Mouse (Mus musculus) cerebral cortex, adult 2 months (tissue): ENCODE measurements around the gene Gpr173.

Experiments used
- WGBS: fragments of 180-500 bp; shearing (Covaris S2); methylation state at CpG from one replicate; pipeline ENCODE4 v1.1.7; 2018; 5-methylcytosine and 5-hydroxymethylcytosine counted together

Gene Gpr173

DNA sequence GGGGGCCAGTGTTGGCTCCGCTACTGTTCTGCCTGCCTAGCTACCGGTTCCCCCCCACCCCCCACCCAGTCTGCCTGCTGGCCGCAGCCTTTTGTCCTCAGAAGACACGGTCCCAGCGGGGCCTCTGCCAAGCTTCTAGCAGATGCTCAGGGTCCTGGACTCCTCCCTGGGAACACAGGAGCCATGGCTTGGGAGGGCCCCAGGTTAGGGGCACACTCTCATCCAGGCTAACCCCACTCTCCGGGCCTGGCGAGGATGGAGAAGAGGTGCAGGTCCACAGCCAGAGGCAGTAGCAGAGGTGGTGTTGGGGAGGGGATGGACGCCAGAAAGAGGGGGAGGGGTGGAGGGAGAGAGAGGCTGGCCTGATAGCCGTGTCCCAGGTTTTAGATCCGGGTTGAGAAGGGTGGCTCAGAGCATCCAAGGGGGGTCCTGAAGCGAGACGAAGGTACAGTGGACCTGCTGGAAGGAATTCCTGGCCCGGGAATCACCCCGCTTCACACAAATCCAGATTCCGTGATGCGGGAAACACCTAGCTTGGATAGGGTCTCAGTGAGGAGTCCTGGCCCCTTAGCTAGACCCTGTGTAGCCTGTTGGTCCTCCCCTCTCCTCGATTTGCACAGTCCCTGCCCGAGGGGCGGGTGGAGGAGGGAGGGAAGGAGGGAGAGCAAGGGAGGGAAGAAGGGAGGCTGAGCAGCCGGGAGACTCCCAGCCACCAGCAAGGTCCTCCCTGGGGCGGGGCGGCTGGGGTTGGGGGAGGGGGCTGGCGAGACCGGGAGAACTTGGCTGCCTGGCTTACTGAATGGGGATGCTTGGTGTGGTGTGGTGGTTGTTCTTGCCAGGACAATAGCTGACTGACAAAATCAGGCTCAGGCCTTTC lies at the start of gene Gpr173:
Gpr173 (minus strand) TSS at position 308 of the 877 bp plus-strand sequence.
- 5% methylated on average over 23 of the region's 24 CpGs for WGBS

DNA sequence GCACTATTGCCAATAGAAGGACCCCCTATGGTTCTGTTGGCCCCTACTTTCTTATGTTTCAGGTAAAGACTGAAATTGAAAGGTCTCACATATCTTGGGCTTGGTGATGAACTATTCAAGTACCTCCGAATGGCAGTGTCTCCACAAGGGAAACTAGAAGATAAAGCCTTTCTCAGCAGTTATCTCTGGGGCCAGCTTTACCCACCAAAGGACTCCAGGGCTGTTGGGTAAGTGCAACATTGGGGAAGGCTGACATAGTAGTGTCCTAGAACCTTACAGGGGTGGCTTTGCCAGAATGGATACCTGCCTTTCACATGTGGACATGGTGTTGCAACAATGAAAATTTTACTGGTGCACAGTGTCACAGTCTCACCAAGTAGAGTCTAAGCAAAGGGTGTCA lies 34.7 kb upstream of the Gpr173 start:
- WGBS: 90% methylated on average over 1 of the region's 1 CpGs

DNA sequence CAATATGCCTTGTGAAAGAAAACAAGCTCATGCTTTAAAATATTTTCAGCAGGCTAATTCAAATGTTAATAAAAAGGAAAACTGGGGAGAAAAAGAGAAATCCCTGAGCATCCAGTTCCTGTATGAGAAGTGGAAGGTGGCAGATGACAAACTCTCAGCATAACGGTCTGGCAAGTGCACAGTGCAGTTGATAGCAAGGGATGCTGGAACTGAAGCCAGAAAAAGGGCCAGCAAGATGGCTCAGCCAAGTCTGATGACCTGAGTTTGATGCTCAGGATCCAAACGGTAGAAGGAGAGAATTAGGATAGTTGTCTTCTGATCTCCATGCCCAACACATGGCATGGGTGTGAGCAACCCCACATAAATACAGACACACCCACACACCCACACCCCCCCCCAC lies 31.6 kb upstream of the Gpr173 start:
- 34% methylated on average over 2 of the region's 2 CpGs for WGBS

DNA sequence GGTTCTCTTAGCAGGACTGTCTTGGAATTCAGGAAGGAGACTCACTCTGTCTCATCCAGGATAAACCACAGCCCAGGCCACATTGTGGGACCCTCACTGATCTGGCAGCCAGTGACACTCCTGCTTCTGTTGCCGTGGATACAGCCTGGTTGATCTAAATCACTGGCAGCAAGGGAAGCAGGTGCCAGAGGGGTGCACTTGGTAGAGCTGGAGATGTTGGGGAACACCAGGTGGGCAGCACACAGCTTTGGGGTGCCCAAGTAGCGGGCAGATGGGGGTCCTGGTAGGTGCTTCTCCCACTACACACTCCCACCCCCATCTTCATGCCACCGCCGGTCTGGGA lies 479 bp downstream of the Gpr173 start:
- WGBS: 0% methylated on average over 4 of the region's 4 CpGs

DNA sequence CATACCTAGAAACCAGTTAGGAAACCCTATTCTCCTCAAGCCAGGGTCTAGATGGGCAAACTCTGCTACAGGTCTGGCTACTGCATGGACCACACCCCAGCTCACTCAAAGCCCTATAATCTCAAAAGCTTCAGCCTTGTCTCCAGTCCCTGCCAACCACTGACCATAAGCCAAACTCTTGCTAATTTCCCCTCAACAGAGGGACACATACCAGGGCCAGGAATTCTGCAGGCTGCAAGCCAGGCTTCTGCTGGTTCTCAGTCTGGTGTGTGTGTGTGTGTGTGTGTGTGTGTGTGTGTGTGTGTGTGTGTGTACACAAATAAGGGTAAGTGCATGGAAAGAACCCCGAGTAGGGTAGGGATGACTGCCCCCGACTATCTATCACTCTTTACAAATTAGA lies 2.1 kb downstream of the Gpr173 start:
- WGBS: 42% methylated on average over 2 of the region's 2 CpGs

DNA sequence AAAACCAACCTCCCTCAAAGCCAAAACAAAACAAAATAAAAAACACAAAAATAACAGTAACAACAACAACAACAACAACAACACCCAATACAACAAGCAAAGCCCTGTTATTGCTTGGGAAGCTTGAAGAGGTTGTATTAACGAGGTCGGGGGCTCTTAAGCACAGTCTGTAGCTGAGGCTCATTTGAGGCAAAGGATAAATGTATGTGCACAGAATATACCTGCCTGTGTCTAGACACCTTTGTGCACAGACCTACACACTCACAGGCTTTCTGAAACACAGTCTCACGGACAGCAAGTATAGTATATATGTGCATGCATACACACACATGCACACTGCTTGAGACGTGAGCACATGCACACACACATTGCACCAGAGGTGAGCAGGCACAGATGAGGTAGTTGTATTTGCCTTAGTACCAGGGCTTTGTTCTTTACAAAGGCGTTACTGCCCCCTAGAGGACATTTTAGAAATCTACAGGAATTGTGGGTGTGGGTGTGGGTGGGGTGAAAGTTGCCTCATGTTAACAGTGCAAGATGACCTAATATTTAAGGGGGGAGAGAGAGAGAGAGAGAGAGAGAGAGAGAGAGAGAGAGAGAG lies 15.9 kb downstream of the Gpr173 start:
- 26% methylated on average over 5 of the region's 5 CpGs for WGBS

DNA sequence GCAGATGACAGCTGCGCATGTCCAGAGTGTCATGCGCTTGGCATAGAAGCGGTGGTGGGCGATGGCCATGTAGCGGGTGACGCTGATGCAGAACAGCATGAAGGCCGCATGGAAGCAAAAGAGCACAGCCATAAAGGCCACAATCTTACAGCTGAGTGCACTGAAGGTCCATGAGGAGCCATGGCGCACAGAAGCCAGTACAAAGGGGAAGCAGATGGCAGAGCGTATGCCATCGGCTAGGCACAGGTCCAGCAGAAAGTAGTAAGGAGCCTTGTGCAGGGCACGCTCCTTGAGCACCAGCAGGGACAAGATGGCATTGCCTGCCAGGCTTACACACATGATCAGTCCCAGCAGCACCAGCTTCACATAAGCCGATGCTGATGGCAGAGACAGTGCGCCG lies 21.5 kb downstream of the Gpr173 start:
- WGBS: 93% methylated on average over 14 of the region's 14 CpGs

DNA sequence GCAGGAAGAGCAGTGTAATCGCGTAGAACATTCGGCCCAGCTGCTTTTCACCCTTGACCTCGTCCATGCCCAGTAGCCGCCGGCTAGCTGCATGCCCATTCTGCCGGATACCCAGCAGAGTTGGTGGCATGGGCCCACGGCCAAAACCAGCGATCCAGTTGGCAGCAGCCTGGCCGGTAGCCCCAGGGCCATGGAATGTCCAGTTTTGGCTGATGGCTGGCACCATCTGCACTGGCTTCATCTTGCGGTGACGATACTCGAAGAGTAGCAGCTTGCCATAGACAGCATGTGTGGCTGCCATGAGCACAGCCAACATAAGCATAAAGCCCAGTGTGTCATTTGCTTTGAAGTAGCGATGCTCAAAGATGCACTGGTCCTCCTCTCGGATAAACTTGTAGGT lies 21.9 kb downstream of the Gpr173 start:
- WGBS: 80% methylated on average over 15 of the region's 15 CpGs

DNA sequence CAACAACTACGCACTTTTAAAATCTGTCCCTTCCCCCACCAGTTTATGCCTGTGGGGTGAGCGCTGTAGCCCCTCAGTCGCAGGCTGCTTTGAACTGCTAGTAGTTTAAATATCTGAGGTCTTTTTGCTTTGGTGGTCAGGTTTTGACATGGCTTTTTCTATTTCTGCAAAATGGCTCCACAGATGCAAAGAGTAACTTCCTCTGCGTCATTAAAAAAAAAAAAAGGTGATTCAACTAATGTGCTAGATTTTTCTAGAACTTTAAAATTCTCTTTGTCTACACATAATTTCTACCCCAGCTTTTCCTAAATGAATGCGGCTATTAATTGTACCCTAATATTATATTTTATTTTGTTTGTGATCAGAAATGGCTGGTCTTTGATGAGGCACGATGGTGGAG lies 25.6 kb downstream of the Gpr173 start:
- 15% methylated on average over 6 of the region's 6 CpGs for WGBS

DNA sequence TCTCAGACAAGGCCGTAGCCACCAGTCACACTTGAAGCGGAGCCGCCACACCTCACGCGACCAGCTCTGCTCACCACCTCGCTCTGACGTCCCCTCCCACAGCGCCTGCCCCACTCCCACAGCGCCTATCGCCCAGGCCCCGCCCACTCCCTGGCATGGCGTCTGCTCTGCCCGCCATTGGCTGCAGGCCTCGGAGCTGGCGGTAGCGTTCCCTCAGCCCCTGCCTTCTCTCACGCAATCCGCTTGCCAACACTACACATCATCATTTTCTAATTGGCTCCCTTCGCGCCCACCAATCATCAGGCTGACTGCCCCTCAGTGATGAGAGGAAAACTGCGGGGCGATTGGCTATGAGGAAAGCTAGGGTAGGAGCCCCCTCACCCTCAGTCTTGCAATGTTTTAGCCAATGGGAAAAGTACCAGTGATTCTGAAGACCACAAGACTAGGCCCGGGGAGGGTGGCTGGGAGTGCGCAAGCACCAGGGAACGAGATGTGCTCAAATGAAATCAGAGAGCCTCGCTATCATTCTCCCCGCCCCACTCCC lies 26.1 kb downstream of the Gpr173 start, which contains the start of gene Tspyl2:
Tspyl2 (minus strand) TSS at position 68 of the 544 bp plus-strand sequence.
- WGBS: 2% methylated on average over 19 of the region's 27 CpGs

DNA sequence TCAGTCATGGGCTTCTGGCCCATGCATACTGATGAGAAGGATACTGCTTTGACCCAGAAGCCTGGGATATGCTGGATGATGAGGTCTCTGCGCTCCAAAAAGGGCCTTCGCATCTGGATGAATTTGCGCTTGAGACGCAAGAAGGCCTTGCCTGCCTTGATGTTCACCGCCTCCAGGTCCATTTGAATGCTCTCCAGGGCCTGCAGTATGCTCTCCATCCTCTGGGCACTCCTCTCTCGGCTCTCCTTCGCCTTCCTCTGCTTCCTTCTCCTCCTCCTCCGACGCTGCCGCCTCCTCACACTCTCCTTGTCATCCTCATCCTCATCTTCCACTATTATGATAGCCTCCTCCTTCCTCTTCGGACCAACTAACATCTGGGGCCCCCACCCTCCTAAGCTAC lies 27.0 kb downstream of the Gpr173 start:
- 12% methylated on average over 11 of the region's 11 CpGs for WGBS

DNA sequence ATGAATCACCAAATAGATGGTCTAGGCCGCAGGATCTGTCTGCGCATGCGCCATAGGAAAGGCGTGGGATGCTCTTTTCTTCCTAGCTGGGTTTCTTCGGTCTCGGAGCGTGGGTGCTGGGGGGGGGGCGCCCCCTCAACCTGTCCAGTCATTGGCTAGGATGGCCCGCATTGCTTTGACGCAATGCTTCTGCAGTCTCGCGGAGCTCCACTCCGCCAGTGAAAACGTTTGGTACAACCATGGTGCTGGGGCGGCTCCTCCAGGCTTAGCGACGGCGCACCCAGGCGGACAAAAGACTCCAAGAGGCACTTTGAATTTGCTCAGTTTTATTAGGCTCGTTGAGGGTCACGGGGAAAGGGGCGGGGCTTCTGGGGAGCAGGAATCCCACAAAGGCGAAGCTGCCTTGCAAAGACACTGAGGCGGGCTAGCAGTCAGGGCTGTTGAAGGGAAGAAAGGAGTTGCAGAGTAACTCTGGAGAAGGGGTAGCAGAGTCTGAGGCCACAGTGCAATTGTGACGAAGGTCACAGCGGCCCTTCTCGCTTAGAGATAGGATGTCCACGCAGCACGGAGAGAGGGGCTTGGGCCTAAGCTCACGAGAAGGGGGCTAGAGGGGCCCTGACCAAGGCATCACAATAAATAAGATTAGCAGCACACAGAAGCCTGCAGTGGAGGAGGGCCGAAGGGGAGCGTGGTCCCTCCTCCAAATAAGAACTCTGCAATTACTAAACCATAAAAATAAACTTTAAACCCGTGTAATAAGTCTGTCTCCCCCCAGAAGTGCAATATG lies 31.8 kb downstream of the Gpr173 start:
- 4% methylated on average over 33 of the region's 33 CpGs for WGBS

DNA sequence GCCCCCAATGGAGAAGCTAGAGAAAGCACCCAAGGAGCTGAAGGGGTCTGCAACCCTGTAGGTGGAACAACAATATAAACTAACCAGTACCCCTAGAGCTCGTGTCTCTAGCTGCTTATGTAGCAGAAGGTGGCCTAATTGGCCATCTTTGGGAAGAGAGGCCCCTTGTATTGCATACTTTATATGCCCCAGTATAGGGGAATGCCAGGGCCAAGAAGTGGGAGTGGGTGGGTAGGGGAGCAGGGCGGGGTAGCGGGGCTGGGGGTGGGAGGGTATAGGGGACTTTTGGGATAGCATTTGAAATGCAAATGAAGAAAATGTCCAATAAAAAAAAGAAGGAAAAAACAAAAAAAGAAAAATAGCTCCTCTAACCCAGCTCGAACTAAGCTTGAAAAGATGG lies 32.4 kb downstream of the Gpr173 start:
- 30% methylated on average over 4 of the region's 4 CpGs for WGBS

DNA sequence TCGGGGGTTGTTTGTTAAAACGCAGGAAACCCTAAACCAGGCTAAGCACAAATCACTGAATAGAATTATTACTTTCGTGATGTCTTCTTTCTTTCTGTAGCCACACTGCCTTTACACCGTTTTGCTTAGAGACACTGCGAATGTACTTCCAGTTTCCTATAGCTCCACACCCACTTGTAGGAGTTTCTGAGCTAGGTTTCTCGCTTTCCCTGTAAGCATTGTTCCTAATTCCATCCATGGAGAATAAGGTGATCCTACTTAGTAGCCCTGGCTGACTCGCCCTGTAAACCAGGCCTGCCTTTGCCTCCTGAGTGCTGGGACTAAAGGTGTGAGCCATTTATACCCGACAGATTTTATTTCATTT lies 40.8 kb downstream of the Gpr173 start:
- WGBS: 8% methylated on average over 8 of the region's 8 CpGs

DNA sequence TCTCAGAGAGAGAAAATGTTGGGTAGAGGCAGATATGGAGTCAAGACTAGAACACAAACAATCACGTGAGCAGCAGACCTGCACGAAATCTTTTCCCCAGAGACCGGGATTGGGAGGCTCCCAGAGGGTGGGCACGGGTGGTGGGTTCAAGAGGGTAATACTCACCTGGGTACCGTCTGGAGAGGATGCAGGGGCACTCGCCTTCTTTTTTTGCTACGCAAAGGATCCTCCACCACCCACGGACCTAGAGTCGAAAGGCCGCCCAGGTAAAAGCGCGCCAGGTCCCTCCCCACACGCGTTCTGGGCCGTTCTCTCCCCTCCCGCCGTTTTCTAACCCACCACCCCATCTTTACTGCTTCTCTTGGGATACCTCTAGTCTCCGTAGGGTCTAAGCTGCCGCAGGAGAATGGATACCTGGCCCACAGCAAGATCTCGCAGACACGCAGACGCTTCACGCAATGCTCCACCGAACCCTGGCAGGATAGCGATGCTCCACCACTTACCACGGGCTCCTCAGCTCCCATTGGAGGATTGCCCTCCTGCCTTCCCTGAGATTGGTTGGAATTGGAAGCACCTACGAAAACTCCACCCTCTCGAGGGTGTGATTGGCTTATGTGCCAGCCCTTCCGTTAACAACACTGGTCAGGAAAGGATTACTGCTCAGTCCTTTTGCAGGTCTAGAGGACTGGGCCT lies 41.4 kb downstream of the Gpr173 start, which contains the start of gene Kantr:
Kantr (minus strand) TSS at position 500 of the 693 bp plus-strand sequence.
- 2% methylated on average over 29 of the region's 29 CpGs for WGBS

DNA sequence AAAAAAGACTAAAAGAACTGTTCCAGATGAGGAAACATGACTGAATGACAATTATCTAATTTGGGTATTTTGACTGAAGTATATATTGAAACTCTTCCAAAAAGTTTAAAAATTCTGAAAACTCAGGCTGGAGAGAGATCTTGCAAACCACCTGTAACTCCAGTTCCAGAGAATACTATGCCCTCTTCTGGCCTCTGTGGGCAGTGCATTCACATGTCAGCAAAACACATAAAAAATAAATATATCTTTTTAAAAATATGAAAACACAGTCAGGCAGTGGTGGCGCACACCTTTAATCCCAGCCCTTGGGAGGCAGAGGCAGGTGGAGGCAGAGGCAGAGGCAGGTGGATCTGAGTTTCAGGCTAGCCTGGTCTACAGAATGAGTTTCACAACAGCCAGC lies 44.9 kb downstream of the Gpr173 start:
- WGBS: 100% methylated on average over 1 of the region's 1 CpGs

DNA sequence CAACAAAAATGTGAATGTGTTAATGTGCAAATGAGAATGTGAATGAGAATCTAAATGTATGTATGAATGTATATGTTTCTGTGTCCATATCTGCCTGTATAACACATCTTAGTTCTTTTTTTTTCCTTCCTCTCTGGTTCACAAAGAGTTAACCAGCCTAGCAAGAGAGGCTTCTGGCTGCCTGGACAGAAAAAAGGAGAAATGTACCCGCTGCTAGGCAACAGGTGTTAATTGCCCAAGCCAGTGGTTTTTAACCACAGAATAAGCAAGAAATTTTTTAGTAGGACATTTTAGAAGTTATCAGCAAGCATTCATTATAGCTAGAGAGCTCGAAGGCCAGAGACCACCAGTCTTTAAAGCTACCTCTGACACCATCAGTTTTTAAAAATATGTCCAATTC lies 45.7 kb downstream of the Gpr173 start:
- WGBS: 18% methylated on average over 2 of the region's 2 CpGs

DNA sequence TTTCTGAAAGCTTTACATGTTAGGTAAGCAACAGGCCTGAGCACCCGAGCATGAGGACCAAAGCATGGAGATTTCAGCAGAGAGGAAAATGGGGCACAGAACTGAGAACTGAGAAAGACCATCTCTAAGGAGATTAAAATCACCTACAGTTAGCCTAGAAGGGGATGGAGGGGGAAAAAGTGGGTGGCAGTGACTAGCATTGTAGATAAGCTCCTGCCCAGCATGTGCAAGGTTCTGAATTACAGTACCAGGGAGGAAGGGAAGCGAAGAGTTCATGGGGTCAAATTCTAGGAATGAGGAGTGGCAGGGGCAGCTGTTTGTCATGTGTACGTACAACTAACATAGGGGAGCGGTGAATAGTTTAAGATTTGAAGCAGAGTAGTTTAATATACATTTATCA lies 48.0 kb downstream of the Gpr173 start:
- WGBS: 94% methylated on average over 4 of the region's 4 CpGs

DNA sequence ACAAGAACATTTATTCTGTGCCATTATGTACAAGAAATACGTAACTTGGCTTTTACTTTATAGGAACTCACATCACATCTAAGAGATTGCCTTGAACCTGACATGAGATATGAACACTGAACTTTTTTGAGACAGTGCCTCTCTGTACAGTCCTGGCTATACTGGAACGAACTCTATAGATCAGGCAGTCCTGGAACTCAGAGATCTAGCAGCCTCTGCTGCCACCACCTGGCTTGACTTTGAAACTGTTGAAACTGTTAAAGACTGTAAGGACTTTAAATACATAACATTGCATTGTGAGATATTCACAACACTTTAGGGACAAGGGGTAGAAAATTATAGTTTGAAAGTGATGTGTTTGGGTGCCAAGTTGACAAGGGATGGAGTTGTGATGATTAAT lies 60.6 kb downstream of the Gpr173 start:
- WGBS: 47% methylated on average over 2 of the region's 2 CpGs

DNA sequence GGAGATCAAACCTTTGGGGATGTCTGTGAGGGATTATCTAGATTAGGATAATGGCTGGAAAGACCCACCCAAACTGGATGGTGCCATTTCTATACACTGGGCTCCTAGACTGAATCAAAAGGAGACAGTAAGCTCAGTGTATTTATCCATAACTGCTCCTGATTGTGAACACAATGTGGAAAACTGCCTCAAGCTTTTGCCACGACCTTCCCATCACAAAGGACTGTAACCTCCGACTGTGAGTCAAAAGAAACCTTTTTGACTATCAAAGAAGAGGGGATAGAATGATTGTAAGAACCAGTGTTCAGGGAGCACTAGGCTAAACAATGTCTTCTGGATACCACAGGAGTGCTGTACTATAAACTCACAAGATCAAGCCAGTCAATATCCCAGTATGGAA lies 62.3 kb downstream of the Gpr173 start:
- WGBS: 79% methylated on average over 2 of the region's 2 CpGs
